Mouse (Mus musculus): ENCODE data around the gene Gm4631. TPM values are rescaled to one million over a fixed set of nuclear protein-coding genes. Genes with fewer than 3 reads are reported as not detected.

Gene Gm4631
- 8.3 TPM for total RNA-seq (2023)

GRCm38 (mm10) chr2:175338097-175338496, at the start of gene Gm4631:
TSS of gene Gm4631 (minus strand) at chr2:175338197.

GRCm38 (mm10) chr2:175372136-175372535, 34.1 kb upstream of the Gm4631 start, which contains the start of gene Zfp968:
TSS of gene Zfp968 (plus strand) at chr2:175372436.

GRCm38 (mm10) chr2:175274825-175275224, 63.2 kb downstream of the Gm4631 start, which contains the start of gene Gm14440:
TSS of gene Gm14440 (plus strand) at chr2:175275125.

Other genes starting within 250 kb of the Gm4631 start
- gene Gm14399, start 196.2 kb downstream of the Gm4631 start, total RNA-seq (2023) = 2.9 TPM
- not detected for gene Gm14443, start 162.3 kb downstream of the Gm4631 start, total RNA-seq (2023)
- 12.4 TPM for gene Gm14391, start 131.3 kb downstream of the Gm4631 start, total RNA-seq (2023)
- gene Gm14440, start 63.1 kb downstream of the Gm4631 start, total RNA-seq (2023) = 3.7 TPM
- gene Zfp968, start 34.2 kb upstream of the Gm4631 start, total RNA-seq (2023) = 0.59 TPM
- 2.0 TPM for gene Gm4724, start 97.6 kb upstream of the Gm4631 start, total RNA-seq (2023)
- 3.8 TPM for gene Zfp965, start 131.8 kb upstream of the Gm4631 start, total RNA-seq (2023)